Mouse (Mus musculus) macrophage (primary cell): ENCODE measurements around the gene Arg1. TPM values are rescaled to one million over a fixed set of nuclear protein-coding genes. Genes with fewer than 3 reads are reported as not detected.
A peak's percentile ranks its signal among the peaks of the same experiment; 100 is the strongest.

Experiments
- H3K27ac ChIP-seq: fragments of 350-480 bp; formaldehyde crosslinking; 2 replicates; pipeline ENCODE4 v1.9.0; 2021
- H3K36me3 ChIP-seq: fragments of 350-480 bp; formaldehyde crosslinking; 2 replicates; pipeline ENCODE4 v1.9.0; 2021; ENCODE audit errors: inconsistent target
- H3K4me3 ChIP-seq: fragments of 350-480 bp; formaldehyde crosslinking; 2 replicates; pipeline ENCODE4 v1.9.0; 2021; ENCODE audit errors: inconsistent target
- H3K79me2 ChIP-seq: fragments of 350-480 bp; formaldehyde crosslinking; 2 replicates; pipeline ENCODE4 v1.9.0; 2021; ENCODE audit errors: inconsistent target
- WGBS: methylation state at CpG from one replicate; pipeline ENCODE4 v1.1.7; 2026; ENCODE audit warnings: inconsistent platforms; ENCODE audit not compliant: missing documents; 5-methylcytosine and 5-hydroxymethylcytosine counted together
- polyA plus RNA-seq: library from polyadenylated mRNA; stranded (reverse); fragments of 250-400 nt; gene quantifications from 3 replicates; pipeline ENCODE4 v1.2.4, GENCODE M21; 2018; ENCODE audit warnings: inconsistent platforms

The Arg1 gene
- polyA plus RNA-seq, 1 experiment from 2014 or later, result not detected

DNA sequence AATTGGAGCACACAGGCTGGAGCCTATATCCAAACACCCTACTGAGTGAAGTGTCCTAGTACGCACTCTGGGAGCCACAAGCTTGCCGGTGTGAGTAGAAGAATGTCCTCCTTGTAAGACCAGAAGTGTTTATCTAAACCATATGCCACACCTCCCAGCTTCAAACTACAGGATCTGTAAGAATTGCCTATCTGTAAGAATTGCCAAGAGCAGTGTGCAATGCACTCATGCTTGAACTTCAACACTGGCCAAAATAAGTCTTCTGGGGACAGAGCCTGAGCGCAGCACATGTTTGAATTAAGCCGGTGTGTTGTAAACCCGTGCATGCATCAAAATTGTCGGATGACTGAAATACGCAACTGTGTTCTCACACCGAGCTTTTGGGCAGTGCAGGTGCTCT is 21.0 kb upstream of the Arg1 start:
- Histone ChIP-seq H3K4me3 (no peak overlapping the region), H3K27ac (no peak overlapping the region), H3K36me3 (no peaks in the 10 kb centered on the region), H3K79me2 (no peaks in the 10 kb centered on the region)
- 93% methylated on average over 8 of the region's 8 CpGs for WGBS

DNA sequence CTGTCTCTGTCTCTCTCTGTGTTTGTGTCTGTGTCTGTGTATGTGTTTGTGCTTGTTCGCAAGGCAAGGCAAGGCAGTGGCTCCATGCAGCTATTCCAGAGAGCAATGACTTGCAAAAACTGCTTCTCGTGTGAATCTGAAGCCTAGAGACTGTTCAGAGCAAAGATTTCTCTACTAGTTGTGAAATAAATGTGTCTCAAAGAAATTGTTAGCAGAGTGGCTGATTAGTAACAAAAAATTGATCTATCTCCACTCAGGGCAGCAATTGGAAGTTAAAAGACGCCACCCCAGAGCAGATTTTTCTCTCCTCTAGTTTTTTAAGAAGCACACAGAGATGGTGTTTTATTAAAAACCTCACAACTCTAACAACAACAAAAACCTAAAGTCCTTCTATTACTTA is 20.6 kb upstream of the Arg1 start:
- Histone ChIP-seq H3K79me2 (no peaks in the 10 kb centered on the region), H3K4me3 (no peak overlapping the region), H3K27ac (no peak overlapping the region), H3K36me3 (no peaks in the 10 kb centered on the region)
- WGBS, result 64% methylated on average over 3 of the region's 3 CpGs

DNA sequence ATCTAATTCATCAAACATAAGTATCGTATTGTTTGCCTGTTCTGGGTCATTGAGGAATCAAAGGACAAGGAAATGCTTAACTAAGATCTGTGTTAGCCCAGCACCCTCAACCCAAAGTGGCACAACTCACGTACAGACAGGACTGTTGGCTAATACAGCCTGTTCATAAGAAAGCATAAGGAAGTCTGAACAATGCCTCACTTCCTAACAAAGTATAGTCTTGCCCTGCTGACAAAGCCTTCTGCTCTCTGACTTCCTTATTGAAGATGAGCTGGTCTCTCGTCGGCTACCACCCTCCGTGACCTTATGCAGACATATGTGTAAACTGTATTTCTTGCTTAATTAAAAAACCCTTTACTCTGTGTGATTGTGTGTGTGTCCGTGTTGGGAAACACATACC is 2.9 kb upstream of the Arg1 start:
- 32% methylated on average over 6 of the region's 6 CpGs for WGBS
- Histone ChIP-seq H3K79me2 (no peaks in the 10 kb centered on the region), H3K27ac (peak overlapping the region; percentile 83), H3K4me3 (no peak overlapping the region), H3K36me3 (no peaks in the 10 kb centered on the region)

DNA sequence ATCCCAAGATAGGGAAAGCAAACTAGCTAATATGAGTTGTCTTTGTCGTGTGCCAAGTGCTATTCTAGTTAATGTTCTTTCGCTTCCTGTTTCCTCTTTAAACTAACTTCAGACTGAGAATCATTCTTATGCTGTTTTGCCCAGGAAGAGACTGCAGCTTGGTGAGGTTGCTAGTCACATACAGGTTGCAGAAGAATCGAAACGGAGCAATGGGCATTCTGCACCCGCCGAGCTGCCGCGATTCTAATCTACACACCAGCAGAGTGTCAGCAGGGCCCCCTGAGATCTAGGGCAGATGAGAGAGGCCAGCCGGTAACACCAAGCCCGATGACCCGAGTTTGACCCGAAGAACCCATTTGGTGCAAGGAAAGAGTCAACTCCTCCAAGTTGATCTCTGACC is 788 bp upstream of the Arg1 start:
- H3K79me2 ChIP-seq, result no peaks in the 10 kb centered on the region
- H3K4me3 ChIP-seq, result peak overlapping the region; percentile 5; the same call in 1 of the 2 replicates
- peak overlapping the region; percentile 74 for H3K27ac ChIP-seq
- no peaks in the 10 kb centered on the region for H3K36me3 ChIP-seq
- 11% methylated on average over 12 of the region's 12 CpGs for WGBS

DNA sequence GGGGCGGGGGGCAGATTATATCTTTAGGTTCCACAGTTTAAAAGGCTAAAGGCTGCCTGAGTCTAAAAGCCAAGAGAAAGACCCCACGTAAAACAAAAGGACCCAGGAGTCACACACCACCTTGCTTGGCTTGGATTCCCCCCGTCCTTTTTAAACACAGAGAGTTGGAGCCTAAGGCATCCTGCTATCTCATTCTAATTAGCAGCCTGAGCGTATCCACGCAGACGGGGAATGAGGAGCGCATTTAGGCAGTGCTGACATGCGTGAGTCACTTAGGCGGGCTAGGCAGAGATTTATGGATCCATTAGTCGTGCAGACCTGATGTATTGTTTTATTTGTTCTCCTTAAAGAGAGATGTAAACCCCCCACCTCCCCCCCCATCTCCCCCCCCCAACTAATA is 904 bp downstream of the Arg1 start:
- Histone ChIP-seq H3K4me3 (no peak overlapping the region), H3K36me3 (no peaks in the 10 kb centered on the region), H3K27ac (no peak overlapping the region), H3K79me2 (no peaks in the 10 kb centered on the region)
- 100% methylated on average over 9 of the region's 10 CpGs for WGBS

DNA sequence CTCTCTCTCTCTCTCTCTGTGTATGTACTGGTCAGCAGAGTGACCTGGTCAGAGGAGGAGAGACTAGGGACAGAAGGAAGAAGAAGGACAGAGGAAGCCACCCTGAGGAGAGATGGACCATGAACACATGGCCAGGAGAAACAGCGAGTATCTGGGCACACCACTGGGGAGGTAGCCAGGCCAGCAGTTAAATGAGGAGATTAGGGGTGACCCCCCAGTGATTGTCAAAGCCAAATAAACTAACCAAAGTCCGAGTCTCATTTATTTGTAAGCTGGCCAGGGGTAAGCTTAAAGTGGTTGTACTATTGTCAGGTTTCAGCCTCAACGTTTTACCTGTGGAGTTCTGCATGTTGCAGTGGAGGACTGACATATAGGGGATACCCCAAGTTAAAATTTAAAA is 3.0 kb downstream of the Arg1 start:
- Histone ChIP-seq H3K4me3 (no peak overlapping the region), H3K36me3 (no peaks in the 10 kb centered on the region), H3K79me2 (no peaks in the 10 kb centered on the region), H3K27ac (no peak overlapping the region)
- 100% methylated on average over 3 of the region's 3 CpGs for WGBS

DNA sequence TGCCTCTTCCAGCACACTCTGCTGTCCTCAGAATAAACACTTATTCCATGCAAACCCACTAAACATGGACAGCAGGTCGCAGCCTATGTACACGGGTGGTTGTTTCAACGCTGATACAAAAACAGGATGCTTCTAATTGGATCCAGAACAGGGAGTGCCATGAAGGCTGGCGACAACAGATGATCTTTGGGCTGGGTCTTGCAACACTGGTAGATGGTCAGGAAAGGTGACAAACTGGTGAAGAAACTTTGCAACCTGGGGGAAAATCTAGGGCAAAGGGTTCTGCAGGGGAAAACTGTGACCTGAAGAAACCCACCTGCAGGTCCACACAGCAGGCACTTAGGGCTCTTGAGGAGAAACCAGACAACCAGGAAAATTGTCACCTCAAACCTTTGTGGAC is 4.3 kb downstream of the Arg1 start:
- Histone ChIP-seq H3K79me2 (no peaks in the 10 kb centered on the region), H3K36me3 (no peaks in the 10 kb centered on the region), H3K27ac (no peak overlapping the region), H3K4me3 (no peak overlapping the region)
- WGBS, result 98% methylated on average over 4 of the region's 4 CpGs

DNA sequence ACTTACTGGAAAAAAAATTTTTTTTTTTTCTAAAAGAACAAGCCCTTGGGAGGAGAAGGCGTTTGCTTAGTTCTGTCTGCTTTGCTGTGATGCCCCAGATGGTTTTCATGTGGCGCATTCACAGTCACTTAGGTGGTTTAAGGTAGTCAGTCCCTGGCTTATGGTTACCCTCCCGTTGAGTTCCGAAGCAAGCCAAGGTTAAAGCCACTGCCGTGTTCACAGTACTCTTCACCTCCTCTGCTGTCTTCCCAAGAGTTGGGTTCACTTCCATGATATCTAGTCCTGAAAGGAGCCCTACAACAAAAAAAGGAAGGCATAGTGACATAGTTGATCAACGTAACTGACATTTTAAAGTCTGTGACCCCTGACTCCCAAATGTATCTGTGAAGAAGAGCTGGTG is 11.8 kb downstream of the Arg1 start:
- peaks cover 29% of the 10 kb centered on the region for H3K36me3 ChIP-seq

DNA sequence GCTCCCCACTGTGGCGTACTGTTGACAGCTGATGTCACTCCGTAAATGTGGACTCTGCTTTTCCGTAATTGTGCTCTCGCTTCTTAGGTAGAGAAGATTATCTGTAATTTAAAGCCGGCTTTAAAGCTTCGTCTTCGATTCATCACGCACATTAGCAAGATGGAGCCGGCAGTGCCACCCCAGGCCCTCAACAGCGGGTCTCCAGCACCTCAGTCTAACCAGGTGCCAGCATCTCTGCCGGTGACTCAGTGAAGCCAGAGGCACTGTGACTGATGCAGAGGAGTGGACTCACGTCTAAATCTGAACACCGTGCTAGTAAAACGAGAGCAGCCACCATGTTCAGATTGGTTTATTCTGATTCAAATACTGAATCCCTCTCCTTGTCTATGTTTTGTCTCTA is 14.7 kb downstream of the Arg1 start:
- peaks cover 58% of the 10 kb centered on the region for H3K36me3 ChIP-seq
- no peak overlapping the region for H3K4me3 ChIP-seq
- no peaks in the 10 kb centered on the region for H3K79me2 ChIP-seq
- H3K27ac ChIP-seq, result no peak overlapping the region
- WGBS, result 91% methylated on average over 13 of the region's 14 CpGs

More for the DNA sequence above, 11.8 kb downstream of the Arg1 start:
- no peak overlapping the region for H3K27ac ChIP-seq
- H3K79me2 ChIP-seq, result no peaks in the 10 kb centered on the region
- 97% methylated on average over 6 of the region's 6 CpGs for WGBS
- H3K4me3 ChIP-seq, result no peak overlapping the region

DNA sequence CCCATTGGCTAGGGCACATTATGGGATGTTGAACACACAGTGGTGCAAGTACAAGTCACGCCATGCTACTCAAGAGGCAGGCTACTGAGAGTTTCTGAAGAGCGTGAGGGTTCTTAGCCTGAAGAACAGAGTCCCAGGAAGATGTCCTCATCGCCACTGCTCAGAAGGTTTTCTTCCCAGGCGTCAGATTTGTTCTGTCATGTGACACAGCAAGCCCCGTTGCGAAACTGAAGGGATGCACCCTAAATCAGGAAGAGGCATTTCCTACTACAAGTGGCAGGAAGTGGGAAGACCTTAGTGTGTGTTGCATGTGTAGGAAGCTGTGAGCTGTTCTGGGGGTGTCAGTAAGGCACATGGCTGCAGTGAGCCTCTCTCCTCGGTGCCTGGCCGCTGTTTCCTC is 16.1 kb downstream of the Arg1 start:
- H3K4me3 ChIP-seq, result no peak overlapping the region
- no peaks in the 10 kb centered on the region for H3K79me2 ChIP-seq
- peak overlapping the region; percentile 64 for H3K27ac ChIP-seq
- WGBS, result 25% methylated on average over 8 of the region's 8 CpGs
- peaks cover 70% of the 10 kb centered on the region for H3K36me3 ChIP-seq

DNA sequence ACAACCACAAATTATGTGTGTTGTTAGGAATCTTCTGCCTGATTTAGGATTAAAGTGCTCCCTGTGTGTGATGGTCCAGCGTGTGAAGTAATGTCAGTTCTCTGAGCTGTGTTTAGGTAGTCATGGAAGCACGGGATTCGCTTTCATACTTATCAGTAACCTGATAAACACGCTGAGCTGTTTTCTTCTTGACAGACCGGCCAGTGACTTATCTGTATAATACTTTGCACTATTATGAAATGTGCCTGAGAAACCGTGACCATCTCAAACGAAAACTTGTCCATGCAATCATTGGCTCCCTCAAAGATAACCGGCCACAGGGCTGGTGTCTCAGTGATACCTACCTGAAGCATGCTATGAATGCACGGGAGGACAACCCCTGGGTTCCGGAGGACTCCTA is 21.7 kb downstream of the Arg1 start:
- peaks cover 94% of the 10 kb centered on the region for H3K36me3 ChIP-seq
- WGBS, result 93% methylated on average over 10 of the region's 10 CpGs
- no peaks in the 10 kb centered on the region for H3K79me2 ChIP-seq
- no peak overlapping the region for H3K27ac ChIP-seq
- H3K4me3 ChIP-seq, result no peak overlapping the region

DNA sequence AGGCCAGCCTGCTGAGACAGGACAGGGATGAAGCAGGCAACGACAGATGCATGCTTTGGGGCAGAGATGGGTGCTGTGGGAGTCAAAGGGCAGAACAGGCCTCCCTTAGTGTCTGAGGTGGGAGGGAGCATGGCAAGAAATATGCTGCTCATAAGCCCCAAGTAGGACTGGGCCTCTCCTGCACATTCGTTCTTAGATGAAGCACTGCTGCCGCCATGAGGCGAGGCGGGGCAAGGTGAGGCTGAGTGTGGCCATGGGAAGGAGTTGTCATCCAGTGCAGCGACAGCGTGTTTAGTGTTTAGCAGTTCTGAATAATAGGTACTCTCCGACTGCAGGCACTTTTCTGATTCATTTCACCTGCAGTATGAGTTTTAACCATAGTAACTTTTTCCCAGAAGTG is 31.4 kb downstream of the Arg1 start:
- no peaks in the 10 kb centered on the region for H3K79me2 ChIP-seq
- peaks cover 89% of the 10 kb centered on the region for H3K36me3 ChIP-seq
- 96% methylated on average over 8 of the region's 8 CpGs for WGBS

DNA sequence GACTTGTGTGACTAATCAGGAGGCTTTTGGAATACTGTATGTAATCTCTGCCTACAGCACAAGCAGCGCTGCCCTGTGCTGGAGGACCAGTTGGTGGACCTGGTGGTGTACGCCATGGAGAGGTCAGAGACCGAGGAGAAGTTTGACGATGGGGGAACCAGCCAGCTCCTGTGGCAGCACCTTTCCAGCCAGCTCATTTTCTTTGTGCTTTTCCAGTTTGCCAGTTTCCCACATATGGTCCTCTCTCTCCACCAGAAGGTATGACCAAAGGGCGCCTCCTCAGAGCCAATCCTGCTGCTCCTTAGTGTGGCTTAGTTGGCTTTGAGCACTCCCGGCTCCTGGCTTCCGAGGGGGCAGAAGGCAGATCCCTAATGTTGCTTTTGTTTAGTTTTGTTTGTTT is 38.9 kb downstream of the Arg1 start:
- no peak overlapping the region for H3K27ac ChIP-seq
- peaks cover 64% of the 10 kb centered on the region for H3K36me3 ChIP-seq
- no peak overlapping the region for H3K4me3 ChIP-seq
- no peaks in the 10 kb centered on the region for H3K79me2 ChIP-seq
- WGBS, result 96% methylated on average over 7 of the region's 7 CpGs

More for the DNA sequence above, 31.4 kb downstream of the Arg1 start:
- Histone ChIP-seq H3K27ac (no peak overlapping the region), H3K4me3 (no peak overlapping the region)

DNA sequence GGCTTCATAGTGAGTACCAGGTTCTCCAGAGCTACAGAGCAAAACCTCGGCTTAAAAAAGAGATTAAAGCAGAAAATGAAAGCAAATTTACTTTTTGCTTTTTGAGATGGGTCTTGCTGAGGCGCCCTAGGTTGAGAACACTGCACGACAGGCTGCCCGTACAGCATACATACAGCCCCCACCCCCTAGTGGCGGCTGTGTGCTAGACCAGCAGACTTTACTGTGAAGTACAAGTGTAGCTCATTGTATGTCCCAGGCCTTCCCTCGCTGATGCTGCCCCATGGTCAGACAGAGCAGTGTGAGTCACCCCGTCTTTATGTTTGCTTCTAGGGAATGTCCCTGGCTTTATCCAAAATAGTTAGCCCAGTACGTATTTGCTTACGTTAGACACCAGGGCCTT is 41.3 kb downstream of the Arg1 start:
- Histone ChIP-seq H3K27ac (no peak overlapping the region), H3K4me3 (no peak overlapping the region), H3K36me3 (peaks cover 61% of the 10 kb centered on the region), H3K79me2 (no peaks in the 10 kb centered on the region)
- WGBS, result 91% methylated on average over 9 of the region's 9 CpGs

DNA sequence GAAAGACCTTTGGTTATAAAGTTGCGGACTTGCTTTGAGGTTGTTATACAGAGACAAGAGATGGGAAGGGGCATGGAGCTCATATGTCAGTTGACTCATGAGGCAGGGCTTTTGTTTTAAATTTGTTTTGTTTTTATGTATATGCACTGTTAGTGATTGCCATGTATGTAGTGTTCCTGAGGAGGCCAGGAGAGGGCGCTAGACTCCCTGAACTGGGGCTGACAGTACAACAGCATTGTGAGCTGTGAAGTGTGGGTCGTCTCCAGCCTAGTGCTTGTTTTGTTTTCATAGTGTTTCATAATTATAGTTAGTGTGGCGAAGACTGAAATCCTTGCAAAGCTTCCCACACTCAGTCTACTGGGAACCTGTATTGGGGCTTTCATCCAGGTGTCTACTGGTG is 53.7 kb downstream of the Arg1 start:
- peaks cover 15% of the 10 kb centered on the region for H3K79me2 ChIP-seq
- peaks cover 63% of the 10 kb centered on the region for H3K36me3 ChIP-seq
- 82% methylated on average over 4 of the region's 4 CpGs for WGBS
- no peak overlapping the region for H3K4me3 ChIP-seq
- H3K27ac ChIP-seq, result no peak overlapping the region

DNA sequence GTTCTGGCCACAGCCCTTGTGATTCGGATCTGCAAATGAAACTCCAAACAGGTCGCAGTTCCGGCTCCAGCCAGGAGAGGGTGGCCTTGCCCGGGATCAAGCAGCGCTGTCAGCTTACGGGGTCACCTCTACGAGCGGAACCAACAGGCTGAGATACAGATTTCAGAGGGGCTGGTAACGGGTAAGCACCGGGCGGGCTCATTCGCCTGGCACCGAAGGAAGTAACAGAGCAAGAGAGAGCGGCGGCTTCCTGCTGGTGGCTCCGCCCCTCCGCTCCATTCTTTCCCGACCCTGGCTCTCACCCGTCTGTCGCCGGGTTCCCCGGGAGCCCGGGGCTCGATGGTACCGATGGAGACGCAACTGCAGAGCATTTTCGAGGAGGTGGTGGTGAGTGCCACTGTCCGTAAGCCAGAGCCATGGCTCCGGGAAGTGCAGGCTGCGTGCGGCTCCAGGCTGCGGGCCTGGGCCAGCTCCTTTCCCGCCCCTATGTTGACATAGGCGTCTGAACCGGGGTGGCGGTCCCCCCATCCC is 57.5 kb downstream of the Arg1 start, which contains the start of gene Med23:
Gene Med23, plus strand, starts transcription at position 227 of the 531 bp plus-strand sequence.
- Histone ChIP-seq H3K79me2 (peaks cover 15% of the 10 kb centered on the region), H3K36me3 (peaks cover 27% of the 10 kb centered on the region), H3K27ac (peak within 1 kb of the TSS; percentile 25; the same call in 1 of the 2 replicates), H3K4me3 (peak within 1 kb of the TSS; percentile 87)
- under 1% methylated on average over 35 of the region's 36 CpGs for WGBS
